Mouse (Mus musculus) hindbrain, embryonic 10.5 days (tissue): ENCODE measurements around the gene Nemp1. TPM values are rescaled to one million over a fixed set of nuclear protein-coding genes. Genes with fewer than 3 reads are reported as not detected.

Experiments used
- DNase-seq: peaks from one replicate; pipeline ENCODE4 v3.0.0-alpha.2; 2017; ENCODE audit warnings: low spot score
- H3K27ac ChIP-seq: fragments of 300-500 bp; sonication (generic); 2 replicates; pipeline ENCODE4 v1.5.1; 2016; ENCODE audit warnings: mild to moderate bottlenecking, moderate library complexity
- H3K27me3 ChIP-seq: fragments of 300-500 bp; sonication (generic); 2 replicates; pipeline ENCODE4 v1.6.1; 2016; ENCODE audit warnings: mild to moderate bottlenecking; ENCODE audit not compliant: poor library complexity, insufficient read depth, severe bottlenecking
- H3K36me3 ChIP-seq: fragments of 300-500 bp; sonication (generic); 2 replicates; pipeline ENCODE4 v1.6.1; 2016; ENCODE audit warnings: mild to moderate bottlenecking, moderate library complexity
- H3K4me1 ChIP-seq: fragments of 300-500 bp; sonication (generic); replicated peaks from 2 replicates; pipeline ENCODE4 v1.6.1; 2016; ENCODE audit warnings: mild to moderate bottlenecking
- H3K4me3 ChIP-seq: fragments of 300-500 bp; sonication (generic); 2 replicates; pipeline ENCODE4 v1.5.1; 2016; ENCODE audit warnings: mild to moderate bottlenecking, moderate library complexity
- H3K9me3 ChIP-seq: fragments of 300-500 bp; sonication (generic); 2 replicates; pipeline ENCODE4 v1.6.1; 2016; ENCODE audit warnings: mild to moderate bottlenecking, moderate library complexity
- WGBS: fragments of 180-500 bp; shearing (Covaris S2); methylation state at CpG from one replicate; pipeline ENCODE4 v1.1.7; 2016; 5-methylcytosine and 5-hydroxymethylcytosine counted together
- polyA plus RNA-seq: library from polyadenylated mRNA; unstranded; fragments of >200 nt; fragmentation: Nextera tagmentation; extraction: Ambion mirVana; gene quantifications from 2 replicates; pipeline ENCODE4 v1.2.1, GENCODE M21; 2016

Nemp1 gene
- 7.7 and 10.2 TPM in 2 replicates for polyA plus RNA-seq

DNA sequence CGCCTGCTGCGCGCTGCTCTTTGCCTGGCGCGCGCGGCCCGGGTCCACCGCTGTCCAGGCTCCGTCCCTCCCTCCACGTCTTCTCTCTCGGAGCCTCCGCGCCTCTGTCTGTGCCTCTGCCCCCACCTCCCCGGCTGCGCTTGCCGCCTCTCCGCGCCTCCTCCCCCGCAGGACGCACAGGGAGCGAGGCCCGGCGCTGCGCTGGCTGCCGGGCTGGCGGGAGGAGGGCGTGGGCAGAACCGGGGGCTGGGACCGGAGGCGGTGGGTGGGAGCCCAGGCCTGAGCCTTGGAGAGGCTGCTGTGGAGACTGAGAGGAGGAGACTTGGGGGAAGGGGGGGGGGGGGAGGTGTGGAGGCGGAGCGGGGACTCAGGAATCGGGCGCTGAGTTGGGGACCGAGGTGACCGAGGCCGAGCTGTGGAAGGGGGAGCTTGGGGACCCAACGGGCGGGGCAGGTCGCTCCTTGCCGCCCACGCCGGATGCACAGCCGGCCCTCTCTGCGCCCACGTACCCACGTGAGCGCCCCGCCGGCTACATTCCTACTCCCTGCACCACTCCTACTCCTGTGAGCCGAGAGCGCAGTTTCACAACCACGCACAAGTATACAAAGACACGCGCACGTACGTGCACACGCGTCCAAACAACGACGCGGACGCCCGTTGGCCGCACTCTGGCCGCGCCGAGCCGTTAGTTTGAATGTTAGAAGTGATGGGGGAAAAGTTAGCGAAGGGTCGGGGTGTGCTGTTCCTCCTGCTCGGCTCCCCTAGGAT, at the start of gene Nemp1:
TSS of gene Nemp1 (plus strand) at position 401 of the 768 bp plus-strand sequence.
- H3K4me1 ChIP-seq: peaks cover 78% of the 10 kb centered on the region
- H3K36me3 ChIP-seq: peaks cover 20% of the 10 kb centered on the region; the same call in 1 of the 2 replicates
- H3K9me3 ChIP-seq: no peaks in the 10 kb centered on the region
- peak within 1 kb of the TSS; percentile 69 for H3K4me3 ChIP-seq
- DNase-seq: peak; percentile 77
- H3K27me3 ChIP-seq: peaks cover 82% of the 10 kb centered on the region
- H3K27ac ChIP-seq: peak within 1 kb of the TSS; percentile 90
- under 1% methylated on average over 69 of the region's 73 CpGs for WGBS

DNA sequence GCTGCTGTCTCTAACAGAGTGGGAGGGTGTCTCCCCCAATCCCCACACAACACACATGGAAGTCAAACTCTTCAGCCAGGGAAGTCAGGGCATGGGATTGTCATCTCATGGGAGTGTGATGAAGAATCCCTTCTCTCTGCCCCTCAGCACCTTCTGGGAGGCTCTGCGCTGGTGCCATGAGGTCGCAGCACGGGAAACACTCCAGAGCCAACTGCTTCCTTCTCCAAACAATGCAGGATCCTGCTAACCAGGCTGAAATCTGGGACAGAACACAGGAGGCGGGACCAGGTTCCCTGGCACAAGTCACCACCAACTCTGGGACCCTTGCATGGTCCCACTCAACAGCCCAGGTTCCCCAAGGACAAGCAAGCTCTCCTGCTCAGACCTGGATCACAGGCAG, 49.4 kb upstream of the Nemp1 start:
- Histone ChIP-seq H3K27me3 (no peaks in the 10 kb centered on the region), H3K4me3 (peak overlapping the region; percentile 22; the same call in 1 of the 2 replicates), H3K27ac (peak overlapping the region; percentile 82), H3K4me1 (peaks cover 97% of the 10 kb centered on the region), H3K36me3 (peaks cover 23% of the 10 kb centered on the region), H3K9me3 (no peaks in the 10 kb centered on the region)
- no peak for DNase-seq
- WGBS: 53% methylated on average over 4 of the region's 4 CpGs

- Histone ChIP-seq H3K9me3 (no peaks in the 10 kb centered on the region), H3K27ac (peak overlapping the region; percentile 41; the same call in 1 of the 2 replicates), H3K27me3 (no peaks in the 10 kb centered on the region), H3K36me3 (peaks cover 14% of the 10 kb centered on the region), H3K4me3 (peak overlapping the region; percentile 82), H3K4me1 (peaks cover 95% of the 10 kb centered on the region)
- no peak for DNase-seq
- 56% methylated on average over 6 of the region's 6 CpGs for WGBS
These were observed 48.5 kb upstream of the Nemp1 start for GRCm38 (mm10) chr10:127618173-127618572.

DNA sequence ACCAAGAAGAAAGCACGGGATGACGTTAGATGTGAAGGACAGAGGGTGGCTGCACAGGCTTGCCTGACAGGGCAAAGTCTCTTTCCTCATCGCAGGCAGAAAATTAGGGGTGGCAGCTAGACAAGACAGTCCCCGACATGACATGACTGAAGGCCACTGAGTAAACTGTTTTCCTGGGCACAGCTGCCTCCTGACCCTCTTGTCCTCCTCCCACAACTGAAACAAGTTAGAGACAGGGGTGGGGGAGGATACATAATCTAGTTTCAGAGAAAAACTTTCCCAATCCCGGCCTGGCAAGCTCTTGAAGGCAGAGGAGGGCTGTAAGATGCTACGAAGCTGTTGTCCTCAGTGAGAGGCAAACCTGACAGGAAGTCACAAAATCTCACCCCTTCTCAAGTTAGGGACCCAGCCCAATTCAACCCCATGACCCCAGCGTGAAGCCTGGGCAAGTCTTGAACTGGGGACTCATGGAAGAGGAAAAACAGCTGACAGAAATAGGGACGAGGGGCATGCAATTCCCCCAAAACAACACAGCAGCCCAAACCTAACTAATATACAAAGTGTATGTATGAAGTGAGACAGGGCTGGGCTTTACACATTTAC, 47.5 kb upstream of the Nemp1 start:
- peak overlapping the region; percentile 95 for H3K27ac ChIP-seq

GRCm38 (mm10) chr10:127619941-127620405, 46.7 kb upstream of the Nemp1 start:
- DNase-seq: peak; percentile 60
- Histone ChIP-seq H3K27ac (peak overlapping the region; percentile 95), H3K9me3 (no peaks in the 10 kb centered on the region), H3K4me1 (peaks cover 77% of the 10 kb centered on the region), H3K36me3 (peaks cover 9% of the 10 kb centered on the region; the same call in 1 of the 2 replicates), H3K27me3 (no peaks in the 10 kb centered on the region), H3K4me3 (peak overlapping the region; percentile 82)
- under 1% methylated on average over 12 of the region's 12 CpGs for WGBS

More for the DNA sequence above, 47.5 kb upstream of the Nemp1 start:
- Histone ChIP-seq H3K4me3 (peak overlapping the region; percentile 82), H3K9me3 (no peaks in the 10 kb centered on the region), H3K36me3 (peaks cover 9% of the 10 kb centered on the region; the same call in 1 of the 2 replicates), H3K4me1 (peaks cover 84% of the 10 kb centered on the region), H3K27me3 (no peaks in the 10 kb centered on the region)
- 30% methylated on average over 8 of the region's 8 CpGs for WGBS
- no peak for DNase-seq

GRCm38 (mm10) chr10:127620406-127621190, 46.1 kb upstream of the Nemp1 start, which contains the start of gene Lrp1:
TSS of gene Lrp1 (minus strand) at chr10:127621148.
- DNase-seq: peak; percentile 79
- under 1% methylated on average over 30 of the region's 32 CpGs for WGBS
- peaks cover 7% of the 10 kb centered on the region; the same call in 1 of the 2 replicates for H3K36me3 ChIP-seq
- H3K9me3 ChIP-seq: no peaks in the 10 kb centered on the region
- peaks cover 70% of the 10 kb centered on the region for H3K4me1 ChIP-seq
- H3K4me3 ChIP-seq: peak within 1 kb of the TSS; percentile 82
- H3K27ac ChIP-seq: peak within 1 kb of the TSS; percentile 95
- H3K27me3 ChIP-seq: no peaks in the 10 kb centered on the region

- Histone ChIP-seq H3K4me3 (peak overlapping the region; percentile 82), H3K27me3 (no peaks in the 10 kb centered on the region), H3K4me1 (peaks cover 62% of the 10 kb centered on the region), H3K27ac (peak overlapping the region; percentile 95), H3K9me3 (peaks cover 5% of the 10 kb centered on the region), H3K36me3 (peaks cover 5% of the 10 kb centered on the region; the same call in 1 of the 2 replicates)
- peak; percentile 89 for DNase-seq
- WGBS: under 1% methylated on average over 37 of the region's 39 CpGs
These were observed 45.3 kb upstream of the Nemp1 start for GRCm38 (mm10) chr10:127621191-127622056.

DNA sequence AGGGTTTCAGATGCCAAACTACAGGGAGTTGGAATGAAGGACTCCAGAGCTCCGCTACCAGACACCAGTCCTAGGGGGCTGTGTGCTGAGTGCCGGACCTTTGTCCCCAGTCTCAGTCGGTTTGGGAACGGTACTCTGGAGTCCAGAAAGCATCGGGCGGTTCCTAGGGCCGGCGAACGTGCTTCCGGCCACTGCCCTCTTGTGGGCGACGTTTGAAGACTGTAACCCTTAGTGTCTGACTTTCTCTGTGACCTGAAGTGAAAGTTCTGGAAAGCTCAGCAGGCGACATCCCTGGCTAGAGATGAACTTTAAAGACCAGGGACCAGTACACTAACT, 44.7 kb upstream of the Nemp1 start:
- Histone ChIP-seq H3K4me3 (peak overlapping the region; percentile 82), H3K36me3 (peaks cover 4% of the 10 kb centered on the region; the same call in 1 of the 2 replicates), H3K4me1 (peaks cover 56% of the 10 kb centered on the region), H3K27me3 (no peaks in the 10 kb centered on the region), H3K27ac (peak overlapping the region; percentile 95), H3K9me3 (peaks cover 11% of the 10 kb centered on the region)
- WGBS: under 1% methylated on average over 13 of the region's 13 CpGs
- DNase-seq: peak; percentile 76

DNA sequence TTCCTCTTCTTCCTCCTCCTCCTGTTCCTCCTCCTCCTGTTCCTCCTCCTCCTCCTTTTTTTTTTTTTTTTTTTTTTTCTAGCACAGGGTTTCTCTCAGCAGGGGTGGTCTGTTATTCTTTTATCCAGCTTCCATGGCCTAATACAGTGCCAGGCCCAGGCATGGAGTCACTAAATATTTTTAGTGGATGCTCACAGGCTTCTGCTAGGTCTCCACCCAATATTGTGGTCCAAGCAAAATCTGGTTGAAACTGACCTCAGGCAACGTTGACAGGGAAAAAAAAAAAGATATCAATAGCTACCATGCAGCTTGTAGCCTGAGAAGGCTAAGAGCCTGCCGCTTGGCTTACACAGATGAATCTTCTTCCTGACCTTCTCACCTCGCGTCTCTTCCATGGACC, 44.0 kb upstream of the Nemp1 start:
- no peak for DNase-seq
- H3K27ac ChIP-seq: no peak overlapping the region
- H3K4me3 ChIP-seq: peak overlapping the region; percentile 82
- peaks cover 11% of the 10 kb centered on the region for H3K9me3 ChIP-seq
- 60% methylated on average over 4 of the region's 4 CpGs for WGBS
- no peaks in the 10 kb centered on the region for H3K36me3 ChIP-seq
- peaks cover 50% of the 10 kb centered on the region for H3K4me1 ChIP-seq
- H3K27me3 ChIP-seq: no peaks in the 10 kb centered on the region

- H3K4me3 ChIP-seq: no peak overlapping the region
- WGBS: 94% methylated on average over 6 of the region's 6 CpGs
- no peaks in the 10 kb centered on the region for H3K27me3 ChIP-seq
- H3K36me3 ChIP-seq: no peaks in the 10 kb centered on the region
- peaks cover 11% of the 10 kb centered on the region for H3K9me3 ChIP-seq
- H3K4me1 ChIP-seq: peaks cover 40% of the 10 kb centered on the region
- no peak for DNase-seq
- H3K27ac ChIP-seq: no peak overlapping the region
These were observed 43.1 kb upstream of the Nemp1 start for GRCm38 (mm10) chr10:127623439-127624216.

- H3K4me3 ChIP-seq: no peak overlapping the region
These were observed 40.3 kb upstream of the Nemp1 start for GRCm38 (mm10) chr10:127626433-127626832.

More at GRCm38 (mm10) chr10:127626433-127626832, 40.3 kb upstream of the Nemp1 start:
- 91% methylated on average over 3 of the region's 3 CpGs for WGBS
- Histone ChIP-seq H3K4me1 (peaks cover 15% of the 10 kb centered on the region), H3K27me3 (no peaks in the 10 kb centered on the region), H3K27ac (no peak overlapping the region), H3K36me3 (no peaks in the 10 kb centered on the region), H3K9me3 (peaks cover 11% of the 10 kb centered on the region)
- no peak for DNase-seq
